ENCODE assay signal across 8 mouse cellular contexts in genomic region chr6:42709291-42710211, GRCm38 (mm10). TPM values are rescaled to one million over a fixed set of nuclear protein-coding genes. Genes with fewer than 3 reads are reported as not detected.
A peak's percentile ranks its signal among the peaks of the same experiment; 100 is the strongest.
DNase-seq lines count a peak whose midpoint lies in the region; ATAC-seq and TF ChIP-seq lines count a peak whose summit lies in the region.

Gene Tcaf1 (minus strand): TSS chr6:42710088.

- 2% methylated on average over 28 of the region's 28 CpGs for WGBS in hindbrain, embryonic 15.5 days
- WGBS in lung, postnatal 0 days: 2% methylated on average over 27 of the region's 28 CpGs

- H3K27me3 ChIP-seq in hindbrain, embryonic 15.5 days: no peaks in the 10 kb centered on the region
- no peaks in the 10 kb centered on the region for H3K27me3 ChIP-seq in lung, postnatal 0 days (replicated peaks; ENCODE audit: insufficient read depth, low read length)

- ATAC-seq in hindbrain, embryonic 15.5 days (ENCODE audit: low FRiP score, low read depth): peak; percentile 99
- peak; percentile 100 for ATAC-seq in lung, postnatal 0 days

- H3K4me3 ChIP-seq in gastrocnemius, adult 2 months: peak within 1 kb of the TSS; percentile 81
- H3K4me3 ChIP-seq in hindbrain, embryonic 15.5 days: peak within 1 kb of the TSS; percentile 87
- H3K4me3 ChIP-seq in lung, postnatal 0 days (ENCODE audit: low read depth, low read length): peak within 1 kb of the TSS; percentile 47

- no peaks in the 10 kb centered on the region for H3K9me3 ChIP-seq in hindbrain, embryonic 15.5 days
- no peaks in the 10 kb centered on the region for H3K9me3 ChIP-seq in lung, postnatal 0 days (ENCODE audit: low read length)

- peak within 1 kb of the TSS; percentile 71 for H3K4me2 ChIP-seq in hindbrain, embryonic 15.5 days
- peak within 1 kb of the TSS; percentile 79 for H3K4me2 ChIP-seq in lung, postnatal 0 days (replicated peaks; ENCODE audit: low read depth, low read length)

- H3K27ac ChIP-seq in gastrocnemius, adult 2 months: peak within 1 kb of the TSS; percentile 79
- peak within 1 kb of the TSS; percentile 97 for H3K27ac ChIP-seq in hindbrain, embryonic 15.5 days (replicated peaks)
- no peak within 1 kb of the TSS for H3K27ac ChIP-seq in lung, postnatal 0 days (ENCODE audit: low read length)

- intact Hi-C loops in gastrocnemius, adult 2 months (cut with DNase I): loop anchor here (2.0 kb wide), 1 partner anchor 17 kb away; no protein-coding TSS in a partner anchor

- TF ChIP-seq CTCF in gastrocnemius, adult 2 months (IDR thresholded peaks at IDR 0.05): no peak
- TF ChIP-seq CTCF in lung, postnatal 0 days (IDR thresholded peaks at IDR 0.05): peak; percentile 6; the same call in 1 of the 2 replicates

- peak within 1 kb of the TSS; percentile 94 for H3K9ac ChIP-seq in hindbrain, embryonic 15.5 days
- H3K9ac ChIP-seq in lung, postnatal 0 days (replicated peaks; ENCODE audit: low read depth): peak within 1 kb of the TSS; percentile 47

- H3K4me1 ChIP-seq in hindbrain, embryonic 15.5 days (replicated peaks): peaks cover 28% of the 10 kb centered on the region
- no peaks in the 10 kb centered on the region; the same call in 1 of the 2 replicates for H3K4me1 ChIP-seq in lung, postnatal 0 days (ENCODE audit: insufficient read depth, low read depth, low read length)

- H3K36me3 ChIP-seq in hindbrain, embryonic 15.5 days: no peaks in the 10 kb centered on the region
- no peaks in the 10 kb centered on the region for H3K36me3 ChIP-seq in lung, postnatal 0 days (ENCODE audit: insufficient read depth, low read length)

- peak; percentile 52 for DNase-seq in ZHBTc4 (ENCODE audit: low read depth, low spot score)
- DNase-seq in cerebellum, postnatal 4 days (ENCODE audit: low spot score in 2 of 2): peak; percentile 68 to 85
- peak; percentile 84 for DNase-seq in gastrocnemius, adult 2 months
- peak; percentile 87 to 89 for DNase-seq in layer of hippocampus, postnatal 36 days
- DNase-seq in lung, postnatal 0 days (ENCODE audit: low spot score): peak; percentile 82
- peak; percentile 94 for DNase-seq in right cerebral cortex, adult 18-20 months
- no peak for DNase-seq in B cell, adult 2 months

- no peak for TF ChIP-seq EP300 in lung, postnatal 0 days (IDR thresholded peaks at IDR 0.05)

RNA-seq across cellular contexts. Expression of gene Tcaf1, which starts in this region (rescaled TPM):
- total RNA-seq in gastrocnemius, adult 2 months (2021): 1 to 10 TPM; 4.0 to 8.1 TPM
- 202 and 215 TPM in 2 replicates for polyA plus RNA-seq in hindbrain, embryonic 15.5 days (2015; fragmentation: Nextera tagmentation; extraction: Ambion mirVana)
- 100 to 1,000 TPM; 221 to 227 TPM for total RNA-seq in layer of hippocampus, postnatal 36 days (2021)
- 36.9 and 41.2 TPM in 2 replicates for polyA plus RNA-seq in lung, postnatal 0 days (2015; fragmentation: Nextera tagmentation; extraction: Ambion mirVana)

Comparison
In these comparisons a context has a peak if more than half of its experiments do, and no peak if none do; other contexts are left out.
1. RNA of gene Tcaf1 (total RNA-seq): 221 to 227 TPM in layer of hippocampus, postnatal 36 days; 4.0 to 8.1 TPM in gastrocnemius, adult 2 months; every median in the first group is over 10 times any median in the second.
2. DNase-seq: peak in ZHBTc4 (single experiment), cerebellum, postnatal 4 days (2 of 2), gastrocnemius, adult 2 months (single experiment), layer of hippocampus, postnatal 36 days (2 of 2), lung, postnatal 0 days (single experiment) and right cerebral cortex, adult 18-20 months (single experiment); none in B cell, adult 2 months (0 of 2).
3. Peak in every context shown above with its lines, with median percentiles within 50 percentile points of each other: H3K4me3 ChIP-seq.